Mouse (Mus musculus): ENCODE results near the gene Elavl1.

Elavl1 gene

GRCm38 (mm10) chr8:4324983-4325750 lies at the start of gene Elavl1, which contains the start of gene Ccl25:
Gene Elavl1 (minus strand): TSS chr8:4325413.
Gene Ccl25 (plus strand): TSS chr8:4325210.
- ChIA-PET POLR2A (interaction anchor here in 2 of 4 experiments (1.0 to 4.9 kb wide), 4 partner anchors 11 to 49 kb away, joined by 3 to 46 read pairs (median 4); partner anchors contain the start of gene Timm44 (in 1 of the 2)), CTCF (no interaction called here)

DNA sequence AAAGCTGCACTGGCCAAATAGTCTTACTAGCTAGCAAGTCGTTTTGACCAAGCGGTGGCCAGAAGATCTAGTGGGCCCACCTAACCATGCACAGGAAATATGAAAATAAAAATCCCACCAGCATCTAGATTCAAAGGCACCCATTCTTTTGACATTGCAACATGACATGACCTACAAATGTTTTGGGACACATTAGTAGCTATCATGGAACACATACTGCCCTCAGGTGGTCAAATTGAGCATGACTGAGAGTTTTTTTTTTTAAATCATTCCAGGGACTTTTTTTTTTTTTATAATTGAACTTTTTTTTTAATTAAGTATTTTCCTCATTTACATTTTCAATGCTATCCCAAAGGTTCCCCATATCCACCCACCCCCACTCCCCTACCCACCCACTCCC lies 47.4 kb upstream of the Elavl1 start:
- CTCF ChIA-PET: interaction anchor here (0.6 to 2.1 kb wide), 37 partner anchors 11 to 720 kb away, joined by 3 to 16 read pairs (median 4); partner anchors contain the start of genes Timm44 (in 1 of the 4) and Zfp958 (in 1 of the 4)
- POLR2A ChIA-PET: interaction anchor here in 3 of 4 experiments (0.6 to 1.2 kb wide), 6 partner anchors 19 to 696 kb away, joined by 3 to 5 read pairs (median 3); partner anchors contain the start of genes Timm44 (in 1 of the 3) and Trappc5 (in 1 of the 3)

- ChIA-PET CTCF (interaction anchor here (0.5 to 2.3 kb wide), 51 partner anchors 13 to 652 kb away, joined by 3 to 19 read pairs (median 4); partner anchors contain the start of genes Evi5l (in 1 of the 4), Gm49320 (in 1 of the 4) and Map2k7 (in 1 of the 4)), POLR2A (interaction anchor here (0.6 to 1.8 kb wide), 18 partner anchors 11 to 308 kb away, joined by 3 to 8 read pairs (median 4); partner anchors contain the start of genes Timm44 (in 2 of the 4) and Ctxn1 (in 1 of the 4))
These were observed 44.9 kb upstream of the Elavl1 start for GRCm38 (mm10) chr8:4370078-4370477.

DNA sequence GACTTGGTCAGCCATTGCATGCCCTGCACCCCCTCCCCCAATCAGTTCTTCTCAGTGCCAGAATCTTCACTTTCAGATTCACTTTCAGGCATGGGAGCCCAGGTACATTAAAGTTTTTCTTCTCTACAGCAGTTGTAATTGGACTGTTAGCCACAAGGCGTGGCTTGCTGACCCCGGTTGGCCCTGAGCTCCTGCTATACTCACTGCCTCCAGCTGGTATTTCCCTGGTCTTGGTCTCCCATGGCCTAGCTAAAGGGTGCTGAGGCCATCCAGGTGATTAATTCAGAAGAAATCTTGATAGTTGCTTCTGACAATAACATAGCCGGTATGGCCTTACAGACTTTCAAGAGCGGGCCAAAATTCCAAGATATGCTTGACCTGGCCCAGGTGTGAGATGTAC lies 43.3 kb upstream of the Elavl1 start:
- POLR2A ChIA-PET: interaction anchor here in 2 of 4 experiments (0.6 to 1.7 kb wide), 4 partner anchors 15 to 93 kb away, joined by 3 to 5 read pairs (median 4); partner anchors contain the start of gene Timm44 (in 1 of the 2)

GRCm38 (mm10) chr8:4367808-4368207 lies 42.6 kb upstream of the Elavl1 start:
- ChIA-PET CTCF (interaction anchor here in 2 of 4 experiments (0.5 to 1.0 kb wide), 2 partner anchors 15 to 100 kb away, joined by 3 read pairs; no protein-coding TSS in a partner anchor), POLR2A (interaction anchor here in 2 of 4 experiments (1.3 to 1.7 kb wide), 4 partner anchors 15 to 151 kb away, joined by 3 to 5 read pairs (median 4); partner anchors contain the start of gene Prr36 (in 1 of the 2))

More for the DNA sequence above, 43.3 kb upstream of the Elavl1 start:
- CTCF ChIA-PET: interaction anchor here in 2 of 4 experiments (1.0 to 2.3 kb wide), 2 partner anchors 101 to 228 kb away, joined by 3 to 19 read pairs; no protein-coding TSS in a partner anchor

DNA sequence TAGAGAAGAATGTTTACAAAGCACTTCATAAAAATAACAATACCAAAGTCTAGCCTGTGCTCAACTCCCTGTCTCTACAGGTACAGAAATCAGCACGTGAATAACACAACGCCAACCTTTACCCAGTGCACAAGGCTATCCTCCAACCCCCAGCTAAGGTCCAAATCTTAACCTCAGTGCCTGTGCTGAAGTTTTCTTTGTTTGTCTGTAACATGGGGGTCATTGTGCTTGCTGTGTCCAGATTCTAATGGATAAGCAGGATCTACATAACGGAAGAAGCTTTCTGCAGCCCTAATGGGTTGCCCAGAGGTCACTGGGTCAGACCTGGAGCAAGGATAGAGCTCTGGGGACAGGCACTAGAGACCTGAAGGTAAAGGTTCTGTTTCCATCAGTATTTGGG lies 41.0 kb upstream of the Elavl1 start:
- CTCF ChIA-PET: interaction anchor here in 2 of 4 experiments (0.6 to 1.0 kb wide), 2 partner anchors 13 to 226 kb away, joined by 3 read pairs; no protein-coding TSS in a partner anchor
- POLR2A ChIA-PET: interaction anchor here in 3 of 4 experiments (0.5 to 2.6 kb wide), 11 partner anchors 10 to 485 kb away, joined by 3 to 11 read pairs (median 3); partner anchors contain the start of genes Ctxn1 (in 1 of the 3) and Timm44 (in 1 of the 3)

GRCm38 (mm10) chr8:4360922-4361321 lies 35.7 kb upstream of the Elavl1 start:
- POLR2A ChIA-PET: interaction anchor here in 3 of 4 experiments (0.6 to 1.6 kb wide), 7 partner anchors 10 to 214 kb away, joined by 3 to 4 read pairs (median 3); no protein-coding TSS in a partner anchor

GRCm38 (mm10) chr8:4359362-4359761 lies 34.1 kb upstream of the Elavl1 start:
- POLR2A ChIA-PET: interaction anchor here in 2 of 4 experiments (1.1 to 1.6 kb wide), 2 partner anchors 10 to 11 kb away, joined by 4 to 5 read pairs; no protein-coding TSS in a partner anchor
- CTCF ChIA-PET: no interaction called here

More at GRCm38 (mm10) chr8:4360922-4361321, 35.7 kb upstream of the Elavl1 start:
- CTCF ChIA-PET: interaction anchor here in 2 of 4 experiments (0.6 to 1.0 kb wide), 4 partner anchors 10 to 121 kb away, joined by 3 to 4 read pairs (median 3); no protein-coding TSS in a partner anchor

DNA sequence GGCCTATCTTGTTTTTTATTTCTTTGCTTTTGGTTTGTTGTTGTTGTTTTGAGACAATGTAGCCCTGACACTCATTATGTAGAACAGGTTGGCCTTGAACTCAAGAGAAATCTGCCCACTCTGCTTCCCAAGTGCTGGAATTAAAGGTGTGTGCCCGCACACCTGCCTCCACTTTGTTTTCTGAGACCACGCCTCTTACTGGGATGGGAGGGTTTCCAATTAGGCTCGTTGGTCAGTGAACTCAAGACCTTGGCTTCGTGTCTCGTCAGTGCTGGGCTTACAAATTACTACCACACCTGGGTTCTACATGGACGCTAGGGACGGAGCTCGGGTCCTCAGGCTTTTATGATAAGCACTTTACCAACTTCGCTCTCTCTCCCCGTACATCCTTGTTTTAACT lies 30.2 kb upstream of the Elavl1 start:
- ChIA-PET POLR2A (interaction anchor here (0.5 to 2.6 kb wide), 13 partner anchors 10 to 261 kb away, joined by 3 to 11 read pairs (median 5); partner anchors contain the start of genes Map2k7 (in 1 of the 4), Timm44 (in 1 of the 4) and Zfp958 (in 1 of the 4)), CTCF (interaction anchor here (0.6 to 1.9 kb wide), 6 partner anchors 14 to 209 kb away, joined by 3 to 9 read pairs (median 3); no protein-coding TSS in a partner anchor)

DNA sequence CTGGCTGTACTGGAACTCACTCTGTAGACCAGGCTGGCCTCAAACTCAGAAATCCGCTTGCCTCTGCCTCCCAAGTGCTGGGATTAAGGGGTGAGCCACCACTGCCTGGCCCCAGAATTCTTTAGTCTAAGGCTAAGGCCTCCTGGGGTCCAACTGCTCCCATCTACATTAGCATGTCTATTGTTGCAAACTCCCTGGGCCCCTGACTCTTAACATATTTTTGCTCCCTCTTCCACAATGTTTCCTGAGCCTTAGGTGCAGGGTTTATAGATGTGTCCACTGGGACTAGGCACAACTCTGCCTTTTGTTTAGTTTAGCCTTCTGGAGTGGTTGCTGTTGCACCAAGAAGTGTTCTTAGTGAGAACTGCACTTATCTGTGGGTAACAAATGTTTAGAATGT lies 29.3 kb upstream of the Elavl1 start:
- POLR2A ChIA-PET: interaction anchor here in 1 of 4 experiments (1.1 kb wide), 2 partner anchors 13 to 92 kb away, joined by 3 to 4 read pairs; no protein-coding TSS in a partner anchor
- CTCF ChIA-PET: no interaction called here

- ChIA-PET CTCF (interaction anchor here in 1 of 4 experiments (0.7 to 1.3 kb wide), 2 partner anchors 12 to 16 kb away, joined by 3 to 6 read pairs; no protein-coding TSS in a partner anchor), POLR2A (interaction anchor here in 3 of 4 experiments (0.6 to 1.8 kb wide), 11 partner anchors 10 to 943 kb away, joined by 3 to 8 read pairs (median 3); partner anchors contain the start of genes Gm49320 (in 1 of the 3), Map2k7 (in 1 of the 3) and Zfp958 (in 1 of the 3))
These were observed 28.5 kb upstream of the Elavl1 start for GRCm38 (mm10) chr8:4353741-4354140.

- POLR2A ChIA-PET: interaction anchor here in 2 of 4 experiments (0.5 to 3.1 kb wide), 13 partner anchors 9 to 939 kb away, joined by 3 to 8 read pairs (median 4); partner anchors contain the start of gene Snapc2 (in 1 of the 2)
- CTCF ChIA-PET: interaction anchor here in 3 of 4 experiments (1.1 to 1.3 kb wide), 4 partner anchors 13 to 20 kb away, joined by 3 to 6 read pairs (median 4); no protein-coding TSS in a partner anchor
These were observed 27.3 kb upstream of the Elavl1 start for GRCm38 (mm10) chr8:4352562-4352961.

DNA sequence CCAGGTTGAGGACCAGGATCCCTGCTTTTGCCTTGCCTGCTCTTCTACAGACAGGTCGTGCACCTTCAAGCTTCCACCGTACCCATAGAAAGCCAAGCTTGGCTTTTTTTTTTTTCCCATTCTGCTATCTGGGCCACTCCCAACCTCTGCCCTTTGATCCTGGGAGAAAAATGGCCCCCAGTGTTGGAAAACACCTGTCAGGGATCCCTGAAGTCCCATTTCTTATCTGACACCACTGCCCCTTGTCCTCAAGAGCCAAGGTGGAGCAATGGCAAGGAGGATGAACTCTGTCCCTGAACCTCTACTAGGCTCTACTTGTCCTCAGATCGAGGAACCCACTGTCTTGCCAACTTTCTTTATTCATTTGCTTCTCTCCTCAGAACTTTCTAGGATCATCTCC lies 25.4 kb upstream of the Elavl1 start:
- CTCF ChIA-PET: interaction anchor here in 1 of 4 experiments (1.7 to 2.0 kb wide), 2 partner anchors 19 to 28 kb away, joined by 4 to 6 read pairs; no protein-coding TSS in a partner anchor
- POLR2A ChIA-PET: interaction anchor here in 2 of 4 experiments (1.1 to 3.1 kb wide), 10 partner anchors 9 to 262 kb away, joined by 3 to 8 read pairs (median 4); partner anchors contain the start of gene Zfp958 (in 1 of the 2)

- ChIA-PET CTCF (interaction anchor here in 2 of 4 experiments (0.6 to 2.0 kb wide), 3 partner anchors 18 to 27 kb away, joined by 3 to 6 read pairs (median 4); no protein-coding TSS in a partner anchor), POLR2A (interaction anchor here in 2 of 4 experiments (0.7 to 2.3 kb wide), 9 partner anchors 10 to 264 kb away, joined by 3 to 8 read pairs (median 4); partner anchors contain the start of gene Zfp958 (in 1 of the 2))
These were observed 24.1 kb upstream of the Elavl1 start for GRCm38 (mm10) chr8:4349335-4349734.

DNA sequence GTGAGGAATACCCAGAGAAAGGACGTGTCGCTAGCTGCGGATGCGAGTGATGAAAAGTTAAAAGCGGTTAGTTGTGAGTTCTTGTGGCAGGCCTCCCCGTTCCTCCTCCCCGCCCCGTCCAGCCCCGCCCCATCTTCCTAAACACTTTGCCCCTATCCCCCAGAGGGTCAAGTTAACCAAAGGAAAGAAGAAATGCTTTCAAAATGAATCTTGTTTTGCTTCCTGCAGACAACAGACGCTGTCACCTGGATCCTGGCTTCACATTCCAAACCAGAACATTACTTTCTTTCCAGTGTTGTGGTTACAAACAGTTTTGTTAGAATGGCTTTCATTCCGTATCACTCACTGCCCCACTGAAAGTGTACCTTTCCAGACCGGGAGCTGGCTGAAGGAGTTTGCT lies 23.1 kb upstream of the Elavl1 start:
- POLR2A ChIA-PET: interaction anchor here in 3 of 4 experiments (0.8 to 1.7 kb wide), 24 partner anchors 8 to 264 kb away, joined by 3 to 9 read pairs (median 3); partner anchors contain the start of genes Ctxn1 (in 1 of the 3), Evi5l (in 1 of the 3), Timm44 (in 1 of the 3) and Zfp958 (in 1 of the 3)

GRCm38 (mm10) chr8:4347661-4348060 lies 22.4 kb upstream of the Elavl1 start:
- CTCF ChIA-PET: interaction anchor here in 3 of 4 experiments (1.0 to 1.6 kb wide), 6 partner anchors 23 to 169 kb away, joined by 3 to 10 read pairs (median 4); no protein-coding TSS in a partner anchor
- POLR2A ChIA-PET: interaction anchor here in 3 of 4 experiments (0.5 to 1.7 kb wide), 27 partner anchors 8 to 802 kb away, joined by 3 to 9 read pairs (median 3); partner anchors contain the start of genes Ctxn1 (in 1 of the 3), Evi5l (in 1 of the 3), Prr36 (in 1 of the 3) and Timm44 (in 1 of the 3)

More for the DNA sequence above, 23.1 kb upstream of the Elavl1 start:
- CTCF ChIA-PET: interaction anchor here in 3 of 4 experiments (0.5 to 1.6 kb wide), 6 partner anchors 22 to 168 kb away, joined by 3 to 10 read pairs (median 4); no protein-coding TSS in a partner anchor

DNA sequence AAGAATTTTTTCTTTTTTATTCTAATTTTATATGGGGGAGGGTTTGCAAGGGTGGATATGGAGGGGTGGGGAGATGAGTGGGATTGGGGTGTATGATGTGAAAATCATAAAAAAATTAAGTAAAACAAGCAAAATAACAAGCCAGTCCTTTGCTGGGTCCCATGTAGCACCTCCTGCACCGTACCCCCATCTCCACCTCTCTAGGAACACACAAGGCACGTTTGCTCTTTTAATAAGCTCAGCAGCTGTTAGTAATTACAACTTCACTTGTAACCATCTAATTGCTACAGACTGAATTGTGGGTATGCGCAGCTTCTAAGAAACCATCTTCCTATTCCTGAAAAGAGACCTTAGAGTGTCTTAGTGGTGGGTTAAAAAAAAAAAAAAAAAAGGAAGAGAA lies 15.0 kb upstream of the Elavl1 start:
- ChIA-PET CTCF (interaction anchor here in 2 of 4 experiments (0.7 to 1.1 kb wide), 3 partner anchors 13 to 20 kb away, joined by 3 to 7 read pairs (median 3); no protein-coding TSS in a partner anchor), POLR2A (interaction anchor here in 2 of 4 experiments (0.7 to 1.6 kb wide), 4 partner anchors 8 to 174 kb away, joined by 3 to 8 read pairs (median 4); no protein-coding TSS in a partner anchor)
